Mouse (Mus musculus) layer of hippocampus, adult 8-10 months (tissue): ENCODE data around the gene Slfn1. TPM values are rescaled to one million over a fixed set of nuclear protein-coding genes. Genes with fewer than 3 reads are reported as not detected.

Experiments used
- total RNA-seq, 4 experiments: library from RNA; stranded (reverse); gene quantifications; 2 replicates each; pipeline ENCODE4 v1.2.4; 2022

The Slfn1 gene
- total RNA-seq, 4 experiments from 2014 or later = not detected

Other genes starting within 250 kb of the Slfn1 start
- 10 to 100 TPM; 12.1 to 16.0 (median 14.8) TPM for gene Rffl, start 245.6 kb upstream of the Slfn1 start, total RNA-seq
- gene Rad51d, start 226.2 kb upstream of the Slfn1 start, total RNA-seq = 10 to 100 TPM; 15.1 to 18.6 (median 17.1) TPM
- not detected for gene Fndc8, start 224.7 kb upstream of the Slfn1 start, total RNA-seq
- 10 to 100 TPM; 39.5 to 51.7 (median 46.7) TPM for gene Nle1, start 208.4 kb upstream of the Slfn1 start, total RNA-seq
- 1 to 10 TPM; 1.2 to 2.6 (median 1.6) TPM for gene Unc45b, start 206.3 kb upstream of the Slfn1 start, total RNA-seq
- gene Slfn5, start 165.5 kb upstream of the Slfn1 start, total RNA-seq = 1 to 10 TPM; 4.1 to 6.8 (median 5.0) TPM
- 1 to 10 TPM in 2 of 4 experiments, under 1 TPM in 2; 0.23 to 1.7 (median 0.92) TPM for gene Slfn9, start 125.0 kb upstream of the Slfn1 start, total RNA-seq
- gene Slfn8, start 96.0 kb upstream of the Slfn1 start, total RNA-seq = 1 to 10 TPM in 2 of 4 experiments, under 1 TPM in 2; 0.23 to 2.6 (median 1.1) TPM
- gene Slfn2, start 51.7 kb upstream of the Slfn1 start, total RNA-seq = 1 to 10 TPM in 2 of 4 experiments, under 1 TPM in 2; 0.43 to 2.9 (median 0.97) TPM
- under 1 TPM in 2 of 4 experiments, not detected in 2; 0.09 to 0.11 TPM for gene Slfn4, start 58.3 kb downstream of the Slfn1 start, total RNA-seq
- under 1 TPM; 0.20 to 0.58 (median 0.46) TPM for gene Slfn3, start 74.5 kb downstream of the Slfn1 start, total RNA-seq
- under 1 TPM in 1 of 4 experiments, not detected in 3; 0.09 TPM for gene Slfn14, start 169.9 kb downstream of the Slfn1 start, total RNA-seq
- gene Ap2b1, start 182.2 kb downstream of the Slfn1 start, total RNA-seq = 100 to 1,000 TPM; 281 to 326 (median 296) TPM
- gene Pex12, start 185.7 kb downstream of the Slfn1 start, total RNA-seq = 10 to 100 TPM in 2 of 4 experiments, 1 to 10 TPM in 2; 8.8 to 15.2 (median 12.2) TPM